Mouse (Mus musculus): ENCODE measurements around the gene Izumo1. TPM values are rescaled to one million over a fixed set of nuclear protein-coding genes. Genes with fewer than 3 reads are reported as not detected.
A peak's percentile ranks its signal among the peaks of the same experiment; 100 is the strongest.

Gene Izumo1
- total and polyA plus RNA-seq, 3 experiments = 0.17 to 0.44 (median 0.21) TPM

- no peak for TF ChIP-seq PAX5 (IDR thresholded peaks at IDR 0.05; ENCODE audit: low read length)
- peak; percentile 75 for TF ChIP-seq RAD21 (IDR thresholded peaks at IDR 0.05; ENCODE audit: low read depth, low read length)
- TF ChIP-seq MXI1 (IDR thresholded peaks at IDR 0.05; ENCODE audit: low read depth, low read length) = no peak
- no peak for TF ChIP-seq TBP (conservative IDR thresholded peaks at IDR 0.05; ENCODE audit: low read depth, low read length)
- TF ChIP-seq TCF12 (IDR thresholded peaks at IDR 0.05; ENCODE audit: low read depth, low read length) = no peak
- TF ChIP-seq E2F4 (IDR thresholded peaks at IDR 0.05; ENCODE audit: insufficient replicate concordance, low read depth, low read length) = no peak
- TF ChIP-seq CHD2 (IDR thresholded peaks at IDR 0.05; ENCODE audit: low read length) = no peak
- no peak for TF ChIP-seq MAZ (IDR thresholded peaks at IDR 0.05; ENCODE audit: low read depth, low read length)
- no peak for TF ChIP-seq UBTF (IDR thresholded peaks at IDR 0.05; ENCODE audit: low read depth, low read length)
- TF ChIP-seq JUN (IDR thresholded peaks at IDR 0.05; ENCODE audit: insufficient read depth, low read depth, low read length) = no peak
- no peak for TF ChIP-seq RCOR1 (conservative IDR thresholded peaks at IDR 0.05; ENCODE audit: low read depth, low read length)
Measured at GRCm38 (mm10) chr7:45589173-45589572, 32.4 kb upstream of the Izumo1 start (continued).

- Histone ChIP-seq H3K4me2 (ENCODE audit: insufficient read depth, low read depth, poor library complexity, severe bottlenecking) (no peak overlapping the region), H3K27ac (ENCODE audit: insufficient read depth, low read depth) (no peak overlapping the region), H3K4me3 (replicated peaks in 1 of 3; ENCODE audit: low read depth in 2 of 3, low read length in 2 of 3, poor library complexity in 1 of 3) (no peak overlapping the region), H3K79me2 (replicated peaks; ENCODE audit: control insufficient read depth, extremely low read depth, insufficient read depth, poor library complexity, severe bottlenecking) (no peaks in the 10 kb centered on the region), H3K9me3 (replicated peaks; ENCODE audit: low read length) (no peaks in the 10 kb centered on the region), H3K27me3 (replicated peaks) (no peaks in the 10 kb centered on the region), H3K9ac (ENCODE audit: insufficient read depth, low read depth) (no peak overlapping the region), H3K4me1 (ENCODE audit: control insufficient read depth in 1 of 2, insufficient read depth in 2 of 2) (peaks cover 0 to 32% of the 10 kb centered on the region in 2 experiments; a peak in 3 of 4 replicates), H3K36me3 (replicated peaks in 1 of 2; ENCODE audit: control insufficient read depth in 1 of 2, insufficient read depth in 1 of 2, low read length in 1 of 2) (peaks cover 18 to 48% of the 10 kb centered on the region in 2 experiments)
- no peak for DNase-seq (ENCODE audit: extremely low read depth)
- dilution Hi-C loops (cut with MboI; ENCODE audit: extremely low pct_ligation_motif_present, extremely low pct_unique_long_range_greater_than_20kb, low sequenced_read_pairs) (no loop called here), in situ Hi-C loops (cut with MboI; ENCODE audit: low pct_ligation_motif_present, low pct_unique_long_range_greater_than_20kb, low sequenced_read_pairs) (loop anchor here (5.0 to 10.0 kb wide), 2 partner anchors 65 to 92 kb away; partner anchors contain the start of genes Ntn5, Plekha4 and Ppp1r15a)
- TF ChIP-seq IRF4 (IDR thresholded peaks at IDR 0.05; ENCODE audit: low read depth, low read length) (no peak), TCF12 (IDR thresholded peaks at IDR 0.05; ENCODE audit: low read depth, low read length) (no peak), RCOR1 (conservative IDR thresholded peaks at IDR 0.05; ENCODE audit: low read depth, low read length) (no peak), ELF1 (IDR thresholded peaks at IDR 0.05; ENCODE audit: low read depth, low read length) (no peak), CHD2 (IDR thresholded peaks at IDR 0.05; ENCODE audit: low read length) (no peak), USF1 (IDR thresholded peaks at IDR 0.05; ENCODE audit: low read depth, low read length) (no peak), SMC3 (IDR thresholded peaks at IDR 0.05; ENCODE audit: low read depth, low read length) (no peak)
Measured at GRCm38 (mm10) chr7:45589898-45590297, 31.7 kb upstream of the Izumo1 start.

- Histone ChIP-seq H3K4me1 (ENCODE audit: control insufficient read depth in 1 of 2, insufficient read depth in 2 of 2) (peaks cover 0 to 40% of the 10 kb centered on the region in 2 experiments; a peak in 3 of 4 replicates), H3K9ac (ENCODE audit: insufficient read depth, low read depth) (no peak overlapping the region), H3K9me3 (replicated peaks; ENCODE audit: low read length) (no peaks in the 10 kb centered on the region), H3K36me3 (replicated peaks in 1 of 2; ENCODE audit: control insufficient read depth in 1 of 2, insufficient read depth in 1 of 2, low read length in 1 of 2) (peaks cover 11 to 38% of the 10 kb centered on the region in 2 experiments), H3K27me3 (replicated peaks) (no peaks in the 10 kb centered on the region), H3K27ac (ENCODE audit: insufficient read depth, low read depth) (no peak overlapping the region), H3K4me2 (ENCODE audit: insufficient read depth, low read depth, poor library complexity, severe bottlenecking) (no peak overlapping the region), H3K4me3 (replicated peaks in 1 of 3; ENCODE audit: low read depth in 2 of 3, low read length in 2 of 3, poor library complexity in 1 of 3) (no peak overlapping the region), H3K79me2 (replicated peaks; ENCODE audit: control insufficient read depth, extremely low read depth, insufficient read depth, poor library complexity, severe bottlenecking) (no peaks in the 10 kb centered on the region)
- in situ Hi-C loops (cut with MboI; ENCODE audit: low pct_ligation_motif_present, low pct_unique_long_range_greater_than_20kb, low sequenced_read_pairs) = loop anchor here (5.0 kb wide), 1 partner anchor 91 kb away; the partner anchor contains the start of gene Ntn5
- dilution Hi-C loops (cut with MboI; ENCODE audit: extremely low pct_ligation_motif_present, extremely low pct_unique_long_range_greater_than_20kb, low sequenced_read_pairs) = no loop called here
- TF ChIP-seq PAX5 (IDR thresholded peaks at IDR 0.05; ENCODE audit: low read length) = no peak
- TF ChIP-seq TCF12 (IDR thresholded peaks at IDR 0.05; ENCODE audit: low read depth, low read length) = no peak
- peak; percentile 23; the same call in 1 of the 2 replicates for TF ChIP-seq RAD21 (IDR thresholded peaks at IDR 0.05; ENCODE audit: low read depth, low read length)
- peak in 1 of 2 experiments; percentile 58; a peak in 2 of 4 replicates for TF ChIP-seq CTCF (conservative IDR thresholded peaks at IDR 0.05 in 1 of 2, IDR thresholded peaks at IDR 0.05 in 1 of 2; ENCODE audit: low read depth in 2 of 2, low read length in 2 of 2)
- TF ChIP-seq SMC3 (IDR thresholded peaks at IDR 0.05; ENCODE audit: low read depth, low read length) = no peak; the same call in 1 of the 2 replicates
- no peak for TF ChIP-seq USF2 (conservative IDR thresholded peaks at IDR 0.05; ENCODE audit: low read depth, low read length)
- DNase-seq (ENCODE audit: extremely low read depth) = no peak
Measured at GRCm38 (mm10) chr7:45590874-45591273, 30.7 kb upstream of the Izumo1 start.

Measured in CH12.LX (cell line).